Mouse (Mus musculus) mouse embryonic stem cell (cell line): Measurements from ENCODE around the gene Pex7.

Experiments
- in situ Hi-C, 2 experiments: fragments of 300-500 bp; cut with MboI; formaldehyde crosslinking; loops; 1 replicate in 1 of 2; 3 replicates in 1 of 2; pipeline ENCODE4 v1.14.3; 2019 to 2020; ENCODE audit warnings: low sequenced_read_pairs in 2 of 2, low pct_unique_long_range_greater_than_20kb in 1 of 2, mixed read lengths in 1 of 2; ENCODE audit not compliant: unreplicated experiment in 1 of 2

Pex7 gene

GRCm38 (mm10) chr10:19907246-19907804 is at the start of gene Pex7:
TSS of gene Pex7 (minus strand) at chr10:19907689.
- in situ Hi-C loops = no loop called here

- in situ Hi-C loops = no loop called here
Observed at GRCm38 (mm10) chr10:19956745-19957144, 49.3 kb upstream of the Pex7 start.

- in situ Hi-C loops = no loop called here
Observed at GRCm38 (mm10) chr10:19955817-19956216, 48.3 kb upstream of the Pex7 start.

GRCm38 (mm10) chr10:19954572-19954971 is 47.1 kb upstream of the Pex7 start:
- in situ Hi-C loops = no loop called here

- in situ Hi-C loops = no loop called here
Observed at GRCm38 (mm10) chr10:19953032-19953761, 45.7 kb upstream of the Pex7 start.

- in situ Hi-C loops = no loop called here
Observed at GRCm38 (mm10) chr10:19949106-19949505, 41.6 kb upstream of the Pex7 start.

- in situ Hi-C loops = no loop called here
Observed at GRCm38 (mm10) chr10:19948381-19948780, 40.9 kb upstream of the Pex7 start.

- in situ Hi-C loops = no loop called here
Observed at GRCm38 (mm10) chr10:19947901-19948300, 40.4 kb upstream of the Pex7 start.

GRCm38 (mm10) chr10:19947441-19947840 is 40.0 kb upstream of the Pex7 start:
- in situ Hi-C loops = no loop called here

GRCm38 (mm10) chr10:19946644-19947043 is 39.2 kb upstream of the Pex7 start:
- in situ Hi-C loops = no loop called here

GRCm38 (mm10) chr10:19945651-19946050 is 38.2 kb upstream of the Pex7 start:
- in situ Hi-C loops = no loop called here

GRCm38 (mm10) chr10:19942621-19943020 is 35.1 kb upstream of the Pex7 start:
- in situ Hi-C loops = no loop called here

GRCm38 (mm10) chr10:19941914-19942313 is 34.4 kb upstream of the Pex7 start:
- in situ Hi-C loops = no loop called here

GRCm38 (mm10) chr10:19941063-19941462 is 33.6 kb upstream of the Pex7 start:
- in situ Hi-C loops = no loop called here

- in situ Hi-C loops = no loop called here
Observed at GRCm38 (mm10) chr10:19940626-19941025, 33.1 kb upstream of the Pex7 start.

GRCm38 (mm10) chr10:19940127-19940526 is 32.6 kb upstream of the Pex7 start:
- in situ Hi-C loops = no loop called here

GRCm38 (mm10) chr10:19939282-19939705 is 31.8 kb upstream of the Pex7 start:
- in situ Hi-C loops = no loop called here

GRCm38 (mm10) chr10:19938738-19939137 is 31.2 kb upstream of the Pex7 start:
- in situ Hi-C loops = no loop called here

GRCm38 (mm10) chr10:19936961-19937708 is 29.6 kb upstream of the Pex7 start:
- in situ Hi-C loops = no loop called here
